Comparison of ENCODE assay signal across 22 mouse cellular contexts in the genomic region with DNA sequence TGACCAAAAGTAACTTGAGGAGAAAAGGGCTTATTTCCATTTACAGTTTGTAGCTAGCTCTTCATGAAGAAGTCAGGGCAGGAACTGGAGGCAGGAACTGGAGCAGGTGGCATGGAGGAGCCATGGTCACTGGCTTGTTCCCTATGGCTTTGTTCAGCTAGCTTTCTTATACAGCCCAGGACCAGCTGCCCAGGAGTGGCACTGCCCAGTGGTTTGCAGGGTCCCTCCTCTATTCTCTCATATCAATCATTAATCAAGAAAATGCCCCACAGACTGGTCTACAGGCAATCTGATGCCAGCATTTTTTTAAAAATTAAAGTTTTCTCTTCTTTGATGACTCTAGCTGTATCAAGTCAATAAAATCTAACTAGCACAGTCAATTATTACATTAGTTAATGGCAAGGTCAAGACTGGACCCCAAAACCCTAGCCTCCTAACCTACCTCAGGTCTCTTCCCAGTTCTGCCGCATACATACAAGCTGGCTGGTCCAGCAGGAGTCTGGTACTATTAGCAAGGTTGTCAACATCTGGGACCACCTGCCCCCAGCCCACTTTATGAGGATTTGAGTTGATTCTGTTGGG. TPM values are rescaled to one million over a fixed set of nuclear protein-coding genes. Genes with fewer than 3 reads are reported as not detected.
DNase-seq lines count a peak whose midpoint lies in the region; ATAC-seq lines count a peak whose summit lies in the region.
"Had no signal": no experiment of that assay in that cellular context is flagged by ENCODE, and none has a peak within 500 bp of the region (broad histone marks: within the 10 kb centered on the region; RNA-seq: fewer than 3 reads in every experiment).

No protein-coding gene starts in this region.

- no peak overlapping the region for H3K9ac ChIP-seq in hindbrain, embryonic 16.5 days (ENCODE audit: low read depth, low read length)
- no peak overlapping the region for H3K9ac ChIP-seq in forebrain, embryonic 16.5 days (replicated peaks; ENCODE audit: low read depth, low read length)
- no peak overlapping the region for H3K9ac ChIP-seq in kidney, embryonic 15.5 days
- H3K9ac ChIP-seq in midbrain, embryonic 14.5 days (replicated peaks; ENCODE audit: low read length): no peak overlapping the region
- no peak overlapping the region for H3K9ac ChIP-seq in intestine, embryonic 16.5 days (ENCODE audit: low read depth, low read length)

- H3K4me2 ChIP-seq in hindbrain, embryonic 16.5 days (ENCODE audit: low read length): peak overlapping the region; percentile 100
- H3K4me2 ChIP-seq in forebrain, embryonic 16.5 days (ENCODE audit: low read length): peak overlapping the region; percentile 98
- 0 out of 2 replicates have a peak overlapping the region, but pooled peaks have one; percentile 91 for H3K4me2 ChIP-seq in kidney, embryonic 15.5 days
- peak overlapping the region; percentile 92 for H3K4me2 ChIP-seq in midbrain, embryonic 14.5 days (ENCODE audit: low read length)
- H3K4me2 ChIP-seq in intestine, embryonic 16.5 days (ENCODE audit: low read depth, low read length): no peak overlapping the region

- no peaks in the 10 kb centered on the region for H3K36me3 ChIP-seq in hindbrain, embryonic 16.5 days (ENCODE audit: control insufficient read depth, insufficient read depth, low read length)
- H3K36me3 ChIP-seq in hindbrain, embryonic 10.5 days: no peaks in the 10 kb centered on the region
- H3K36me3 ChIP-seq in forebrain, embryonic 16.5 days (ENCODE audit: control insufficient read depth, insufficient read depth): no peaks in the 10 kb centered on the region
- no peaks in the 10 kb centered on the region for H3K36me3 ChIP-seq in kidney, embryonic 15.5 days
- no peaks in the 10 kb centered on the region for H3K36me3 ChIP-seq in midbrain, embryonic 14.5 days (ENCODE audit: control insufficient read depth, insufficient read depth, low read length)
- no peaks in the 10 kb centered on the region for H3K36me3 ChIP-seq in intestine, embryonic 16.5 days (ENCODE audit: control insufficient read depth, insufficient read depth, low read length)
- H3K36me3 ChIP-seq: embryonic facial prominence, embryonic 12.5 days; heart, embryonic 15.5 days; midbrain, embryonic 12.5 days; neural tube, embryonic 12.5 days had no signal

- no peak for DNase-seq in hindbrain, embryonic 10.5 days (ENCODE audit: low spot score)
- no peak for DNase-seq in midbrain, embryonic 14.5 days
- no peak for DNase-seq in right cerebral cortex, adult 18-20 months
- DNase-seq in frontal cortex, postnatal 10 days (ENCODE audit: low spot score in 2 of 2): no peak
- DNase-seq: adrenal gland, postnatal 25 days; cerebellum, adult 18-20 months; gastrocnemius, adult 2 months; heart, adult 2 months; left cerebral cortex, postnatal 4 days; lung, adult 2 months; lung, postnatal 4 days; right cerebral cortex, postnatal 4 days; thymus, postnatal 14 days had no signal

- H3K4me3 ChIP-seq in hindbrain, embryonic 16.5 days (ENCODE audit: low read length): no peak overlapping the region
- H3K4me3 ChIP-seq in hindbrain, embryonic 10.5 days: no peak overlapping the region
- H3K4me3 ChIP-seq in forebrain, embryonic 16.5 days (replicated peaks; ENCODE audit: low read length): no peak overlapping the region; the same call in 1 of the 2 replicates
- H3K4me3 ChIP-seq in kidney, embryonic 15.5 days (replicated peaks): no peak overlapping the region
- no peak overlapping the region for H3K4me3 ChIP-seq in midbrain, embryonic 14.5 days (replicated peaks; ENCODE audit: low read depth, low read length)
- H3K4me3 ChIP-seq in intestine, embryonic 16.5 days (ENCODE audit: low read length): no peak overlapping the region
- H3K4me3 ChIP-seq: heart, adult 2 months had no signal

- ATAC-seq in hindbrain, embryonic 16.5 days: no peak
- no peak for ATAC-seq in forebrain, embryonic 16.5 days
- no peak for ATAC-seq in kidney, embryonic 15.5 days (replicated peaks; ENCODE audit: low FRiP score)
- ATAC-seq in midbrain, embryonic 14.5 days (ENCODE audit: low FRiP score, low TSS enrichment): no peak
- no peak for ATAC-seq in intestine, embryonic 16.5 days

- H3K27me3 ChIP-seq in hindbrain, embryonic 16.5 days (replicated peaks; ENCODE audit: control insufficient read depth, insufficient read depth, low read length): no peaks in the 10 kb centered on the region
- peaks cover 53% of the 10 kb centered on the region for H3K27me3 ChIP-seq in hindbrain, embryonic 10.5 days (ENCODE audit: insufficient read depth, poor library complexity, severe bottlenecking)
- H3K27me3 ChIP-seq in forebrain, embryonic 16.5 days (replicated peaks; ENCODE audit: control insufficient read depth, insufficient read depth, low read length): no peaks in the 10 kb centered on the region
- no peaks in the 10 kb centered on the region for H3K27me3 ChIP-seq in kidney, embryonic 15.5 days
- H3K27me3 ChIP-seq in midbrain, embryonic 14.5 days (ENCODE audit: control insufficient read depth, insufficient read depth, low read length): no peaks in the 10 kb centered on the region
- H3K27me3 ChIP-seq in intestine, embryonic 16.5 days (replicated peaks; ENCODE audit: control insufficient read depth, insufficient read depth, low read length): no peaks in the 10 kb centered on the region
- H3K27me3 ChIP-seq: heart, embryonic 15.5 days; neural tube, embryonic 12.5 days had no signal

- H3K4me1 ChIP-seq in hindbrain, embryonic 16.5 days (ENCODE audit: control insufficient read depth, insufficient read depth, low read depth, low read length): peaks cover 8% of the 10 kb centered on the region; the same call in 1 of the 2 replicates
- H3K4me1 ChIP-seq in hindbrain, embryonic 10.5 days (replicated peaks): peaks cover 15% of the 10 kb centered on the region
- H3K4me1 ChIP-seq in forebrain, embryonic 16.5 days (replicated peaks; ENCODE audit: control insufficient read depth, insufficient read depth, low read length): peaks cover 17% of the 10 kb centered on the region
- peaks cover 12% of the 10 kb centered on the region for H3K4me1 ChIP-seq in kidney, embryonic 15.5 days
- peaks cover 15% of the 10 kb centered on the region for H3K4me1 ChIP-seq in midbrain, embryonic 14.5 days (ENCODE audit: control insufficient read depth, insufficient read depth, low read length)
- H3K4me1 ChIP-seq in intestine, embryonic 16.5 days (ENCODE audit: control insufficient read depth, insufficient read depth, low read length): peaks cover 7% of the 10 kb centered on the region; the same call in 1 of the 2 replicates

- WGBS in hindbrain, embryonic 16.5 days: 93% methylated on average over 1 of the region's 1 CpGs
- 91% methylated on average over 1 of the region's 1 CpGs for WGBS in hindbrain, embryonic 10.5 days
- WGBS in forebrain, embryonic 16.5 days: 89% methylated on average over 1 of the region's 1 CpGs
- 97% methylated on average over 1 of the region's 1 CpGs for WGBS in kidney, embryonic 15.5 days
- WGBS in midbrain, embryonic 14.5 days: 96% methylated on average over 1 of the region's 1 CpGs
- 94% methylated on average over 1 of the region's 1 CpGs for WGBS in intestine, embryonic 16.5 days

- H3K9me3 ChIP-seq in hindbrain, embryonic 16.5 days (ENCODE audit: control insufficient read depth, low read length): no peaks in the 10 kb centered on the region
- H3K9me3 ChIP-seq in hindbrain, embryonic 10.5 days: no peaks in the 10 kb centered on the region
- H3K9me3 ChIP-seq in forebrain, embryonic 16.5 days (ENCODE audit: control insufficient read depth, low read length): no peaks in the 10 kb centered on the region
- no peaks in the 10 kb centered on the region for H3K9me3 ChIP-seq in kidney, embryonic 15.5 days (replicated peaks)
- H3K9me3 ChIP-seq in midbrain, embryonic 14.5 days (ENCODE audit: control insufficient read depth, low read length): no peaks in the 10 kb centered on the region
- H3K9me3 ChIP-seq in intestine, embryonic 16.5 days (ENCODE audit: control insufficient read depth, low read length): no peaks in the 10 kb centered on the region
- H3K9me3 ChIP-seq: embryonic facial prominence, embryonic 12.5 days; heart, embryonic 15.5 days; midbrain, embryonic 12.5 days; neural tube, embryonic 12.5 days had no signal

- no peak overlapping the region for H3K27ac ChIP-seq in hindbrain, embryonic 16.5 days (ENCODE audit: low read depth, low read length)
- no peak overlapping the region for H3K27ac ChIP-seq in hindbrain, embryonic 10.5 days
- no peak overlapping the region for H3K27ac ChIP-seq in forebrain, embryonic 16.5 days (ENCODE audit: low read length)
- no peak overlapping the region for H3K27ac ChIP-seq in kidney, embryonic 15.5 days
- no peak overlapping the region for H3K27ac ChIP-seq in midbrain, embryonic 14.5 days (replicated peaks; ENCODE audit: low read depth, low read length)
- H3K27ac ChIP-seq in intestine, embryonic 16.5 days (ENCODE audit: low read length): no peak overlapping the region
- H3K27ac ChIP-seq: embryonic facial prominence, embryonic 12.5 days; gastrocnemius, adult 2 months; heart, adult 2 months; heart, embryonic 15.5 days; midbrain, embryonic 12.5 days; neural tube, embryonic 12.5 days had no signal

RNA-seq across cellular contexts. Expression of gene Rnaseh2b, which starts 0.9 kb away (rescaled TPM):
- 28.1 and 28.9 TPM in 2 replicates for polyA plus RNA-seq in hindbrain, embryonic 16.5 days (2015; fragmentation: Nextera tagmentation; extraction: Ambion mirVana)
- 60.7 TPM in 2 replicates for polyA plus RNA-seq in hindbrain, embryonic 10.5 days (2016; fragmentation: Nextera tagmentation; extraction: Ambion mirVana)
- polyA plus RNA-seq in forebrain, embryonic 16.5 days (2015; fragmentation: Nextera tagmentation; extraction: Ambion mirVana): 47.9 and 64.0 TPM in 2 replicates
- 53.6 and 56.5 TPM in 2 replicates for polyA plus RNA-seq in kidney, embryonic 15.5 days (2015; fragmentation: Nextera tagmentation; extraction: Ambion mirVana)
- polyA plus RNA-seq in midbrain, embryonic 14.5 days (2014; fragmentation: Nextera tagmentation; extraction: Ambion mirVana): 38.5 and 38.6 TPM in 2 replicates
- 54.8 and 54.9 TPM in 2 replicates for polyA plus RNA-seq in intestine, embryonic 16.5 days (2015; fragmentation: Nextera tagmentation; extraction: Ambion mirVana)

RNA-seq across cellular contexts. Expression of gene Dleu7, which starts 1.4 kb away (rescaled TPM):
- polyA plus RNA-seq in hindbrain, embryonic 16.5 days (2015; fragmentation: Nextera tagmentation; extraction: Ambion mirVana): 15.0 and 21.7 TPM in 2 replicates
- polyA plus RNA-seq in hindbrain, embryonic 10.5 days (2016; fragmentation: Nextera tagmentation; extraction: Ambion mirVana): 1.8 and 1.9 TPM in 2 replicates
- 21.0 and 21.3 TPM in 2 replicates for polyA plus RNA-seq in forebrain, embryonic 16.5 days (2015; fragmentation: Nextera tagmentation; extraction: Ambion mirVana)
- polyA plus RNA-seq in kidney, embryonic 15.5 days (2015; fragmentation: Nextera tagmentation; extraction: Ambion mirVana): 4.2 and 4.8 TPM in 2 replicates
- polyA plus RNA-seq in midbrain, embryonic 14.5 days (2014; fragmentation: Nextera tagmentation; extraction: Ambion mirVana): 11.8 and 13.7 TPM in 2 replicates
- polyA plus RNA-seq in intestine, embryonic 16.5 days (2015; fragmentation: Nextera tagmentation; extraction: Ambion mirVana): 0.57 and 0.77 TPM in 2 replicates
- polyA plus RNA-seq: C2C12; lung, adult 2 months had no signal
